Mouse (Mus musculus): Measurements from ENCODE around the gene Vars2. TPM values are rescaled to one million over a fixed set of nuclear protein-coding genes. Genes with fewer than 3 reads are reported as not detected.

Gene Vars2
- polyA plus RNA-seq, 1 experiment: 171 TPM

DNA sequence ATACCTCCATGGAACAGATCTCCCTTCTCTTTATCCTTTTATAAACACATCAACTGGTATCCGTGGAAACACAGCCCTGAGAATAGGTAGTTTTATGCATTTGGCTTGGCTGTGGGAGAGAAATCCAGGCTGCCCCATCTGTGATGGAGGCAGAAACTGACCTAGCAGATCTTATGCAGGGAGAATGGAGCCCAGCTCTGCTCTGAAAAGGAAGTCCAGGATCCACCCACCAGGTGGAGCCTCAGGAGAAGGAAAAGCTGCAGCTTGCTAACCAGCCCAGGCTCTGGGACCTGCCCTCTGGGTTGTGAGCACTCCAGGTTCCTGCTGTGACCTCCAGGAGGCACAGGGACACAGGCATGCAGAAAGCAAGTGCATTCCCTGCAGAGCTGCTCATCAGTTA, 33.4 kb downstream of the Vars2 start:
- Histone ChIP-seq H3K36me3 (ENCODE audit: control insufficient read depth, insufficient read depth, low read length) (no peaks in the 10 kb centered on the region), H3K27me3 (ENCODE audit: control insufficient read depth, insufficient read depth, low read length) (no peaks in the 10 kb centered on the region; the same call in 1 of the 2 replicates), H3K4me1 (replicated peaks; ENCODE audit: control insufficient read depth, insufficient read depth, low read length) (peaks cover 6% of the 10 kb centered on the region; the same call in 1 of the 2 replicates), H3K27ac (ENCODE audit: control insufficient read depth, insufficient read depth, low read length) (no peak overlapping the region), H3K4me3 (ENCODE audit: control insufficient read depth, insufficient read depth, low read length) (no peak overlapping the region)
- 0 out of 2 replicates have a peak, but pooled peaks have one; percentile 19 for TF ChIP-seq CTCF (IDR thresholded peaks at IDR 0.05; ENCODE audit: borderline replicate concordance, control insufficient read depth, extremely low read depth, insufficient read depth, low read length, poor library complexity)
- no peak for TF ChIP-seq POLR2A (IDR thresholded peaks at IDR 0.05; ENCODE audit: control insufficient read depth, extremely low read depth, insufficient read depth, low read length, poor library complexity)
- WGBS: 32% methylated on average over 1 of the region's 1 CpGs
- DNase-seq: no peak

DNA sequence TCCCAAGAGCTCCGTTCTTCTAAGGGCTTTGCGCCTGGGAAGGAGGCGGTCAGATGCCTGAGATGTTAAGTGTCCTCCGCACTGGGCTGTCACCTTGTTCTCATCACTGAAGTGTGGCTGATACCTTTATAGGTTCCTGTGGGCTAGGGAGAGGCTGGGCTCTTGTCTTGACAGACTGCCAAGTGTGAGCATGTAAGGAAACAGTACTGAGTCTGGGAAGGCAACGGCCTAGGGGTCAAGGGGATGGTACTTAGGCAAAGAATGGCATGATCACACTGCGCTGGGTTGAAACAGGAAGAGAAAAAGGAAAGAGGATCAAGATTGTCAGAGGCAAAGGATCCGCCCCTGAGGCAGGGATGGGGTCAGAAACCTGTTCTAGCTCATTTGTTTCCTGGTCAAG, 40.9 kb downstream of the Vars2 start, which contains the start of gene Gm9573:
TSS of gene Gm9573 (minus strand) at position 101 of the 400 bp plus-strand sequence.
- Histone ChIP-seq H3K36me3 (ENCODE audit: control insufficient read depth, insufficient read depth, low read length) (no peaks in the 10 kb centered on the region), H3K27me3 (ENCODE audit: control insufficient read depth, insufficient read depth, low read length) (no peaks in the 10 kb centered on the region), H3K27ac (ENCODE audit: control insufficient read depth, insufficient read depth, low read length) (no peak within 1 kb of the TSS), H3K4me3 (ENCODE audit: control insufficient read depth, insufficient read depth, low read length) (no peak within 1 kb of the TSS), H3K4me1 (replicated peaks; ENCODE audit: control insufficient read depth, insufficient read depth, low read length) (no peaks in the 10 kb centered on the region)
- DNase-seq: no peak
- WGBS: 81% methylated on average over 7 of the region's 7 CpGs
- TF ChIP-seq CTCF (IDR thresholded peaks at IDR 0.05; ENCODE audit: borderline replicate concordance, control insufficient read depth, extremely low read depth, insufficient read depth, low read length, poor library complexity) (no peak), POLR2A (IDR thresholded peaks at IDR 0.05; ENCODE audit: control insufficient read depth, extremely low read depth, insufficient read depth, low read length, poor library complexity) (no peak)

DNA sequence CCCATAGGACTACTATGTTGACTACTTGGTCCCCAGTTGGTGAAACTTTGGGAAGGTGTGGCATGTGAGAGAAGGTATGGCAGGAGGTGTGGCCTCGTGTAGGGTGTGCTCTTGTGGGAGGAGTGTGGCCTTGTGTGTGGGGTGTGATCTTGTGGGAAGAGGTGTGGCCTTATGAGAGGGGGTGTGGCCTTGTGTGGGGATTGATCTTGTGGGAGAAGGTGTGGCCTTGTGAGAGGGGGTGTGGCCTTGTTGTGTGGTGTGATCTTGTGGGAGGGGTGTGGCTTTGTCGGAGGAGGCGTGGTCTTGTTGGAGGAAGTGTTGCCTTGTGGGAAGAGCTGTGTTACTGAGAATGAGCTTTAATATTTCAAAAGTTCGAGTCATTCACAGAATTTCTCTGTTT, 50.3 kb downstream of the Vars2 start:
- no peaks in the 10 kb centered on the region for H3K27me3 ChIP-seq (ENCODE audit: control insufficient read depth, insufficient read depth, low read length)
- H3K4me3 ChIP-seq (ENCODE audit: control insufficient read depth, insufficient read depth, low read length): no peak overlapping the region
- no peaks in the 10 kb centered on the region for H3K36me3 ChIP-seq (ENCODE audit: control insufficient read depth, insufficient read depth, low read length)
- H3K27ac ChIP-seq (ENCODE audit: control insufficient read depth, insufficient read depth, low read length): no peak overlapping the region
- no peaks in the 10 kb centered on the region for H3K4me1 ChIP-seq (replicated peaks; ENCODE audit: control insufficient read depth, insufficient read depth, low read length)
- TF ChIP-seq POLR2A (IDR thresholded peaks at IDR 0.05; ENCODE audit: control insufficient read depth, extremely low read depth, insufficient read depth, low read length, poor library complexity): no peak
- no peak for TF ChIP-seq CTCF (IDR thresholded peaks at IDR 0.05; ENCODE audit: borderline replicate concordance, control insufficient read depth, extremely low read depth, insufficient read depth, low read length, poor library complexity)
- no peak for DNase-seq
- 65% methylated on average over 4 of the region's 4 CpGs for WGBS

Other genes starting within 250 kb of the Vars2 start
- 115 and 165 TPM in 2 replicates for gene H2-Q6, start 242.7 kb downstream of the Vars2 start, polyA plus RNA-seq (2012; rRNA removed)
- gene H2-Q7, start 228.4 kb downstream of the Vars2 start, polyA plus RNA-seq (2012; rRNA removed): 412 and 617 TPM in 2 replicates
- 15.3 and 18.6 TPM in 2 replicates for gene H2-Q10, start 197.5 kb downstream of the Vars2 start, polyA plus RNA-seq (2012; rRNA removed)
- gene Pou5f1, start 161.6 kb downstream of the Vars2 start, polyA plus RNA-seq (2012; rRNA removed): 0.50 and 0.71 TPM in 2 replicates
- 64.4 and 92.6 TPM in 2 replicates for gene Tcf19, start 150.8 kb downstream of the Vars2 start, polyA plus RNA-seq (2012; rRNA removed)
- gene Cchcr1, start 150.5 kb downstream of the Vars2 start, polyA plus RNA-seq (2012; rRNA removed): 19.3 and 19.5 TPM in 2 replicates
- gene Psors1c2, start 134.4 kb downstream of the Vars2 start, polyA plus RNA-seq (2012; rRNA removed): 10.2 and 11.2 TPM in 2 replicates
- 1.8 and 3.3 TPM in 2 replicates for gene Cdsn, start 115.5 kb downstream of the Vars2 start, polyA plus RNA-seq (2012; rRNA removed)
- 0.58 and 0.59 TPM in 2 replicates for gene 2300002M23Rik, start 100.1 kb downstream of the Vars2 start, polyA plus RNA-seq (2012; rRNA removed)
- gene Sfta2, start 66.0 kb downstream of the Vars2 start, polyA plus RNA-seq (2012; rRNA removed): 0.82 and 1.3 TPM in 2 replicates
- gene Gm9573, start 41.0 kb downstream of the Vars2 start, polyA plus RNA-seq (2012; rRNA removed): 0.09 and 0.23 TPM in 2 replicates
- 0.05 and 0.11 TPM in 2 replicates for gene Mucl3, start 23.9 kb downstream of the Vars2 start, polyA plus RNA-seq (2012; rRNA removed)
- gene Gtf2h4, start 6.1 kb upstream of the Vars2 start, polyA plus RNA-seq (2012; rRNA removed): 317 and 352 TPM in 2 replicates
- 33.6 and 43.6 TPM in 2 replicates for gene Ddr1, start 37.0 kb upstream of the Vars2 start, polyA plus RNA-seq (2012; rRNA removed)
- gene Ier3, start 154.1 kb upstream of the Vars2 start, polyA plus RNA-seq (2012; rRNA removed): 6.2 and 6.4 TPM in 2 replicates
- 62.4 and 70.4 TPM in 2 replicates for gene Flot1, start 155.6 kb upstream of the Vars2 start, polyA plus RNA-seq (2012; rRNA removed)
- gene Tubb5, start 170.7 kb upstream of the Vars2 start, polyA plus RNA-seq (2012; rRNA removed): 1,522 and 2,049 TPM in 2 replicates
- gene Mdc1, start 173.9 kb upstream of the Vars2 start, polyA plus RNA-seq (2012; rRNA removed): 17.4 and 22.4 TPM in 2 replicates
- 82.8 and 111 TPM in 2 replicates for gene Nrm, start 193.7 kb upstream of the Vars2 start, polyA plus RNA-seq (2012; rRNA removed)
- 174 and 176 TPM in 2 replicates for gene Ppp1r18, start 198.0 kb upstream of the Vars2 start, polyA plus RNA-seq (2012; rRNA removed)
- 174 and 182 TPM in 2 replicates for gene Dhx16, start 212.2 kb upstream of the Vars2 start, polyA plus RNA-seq (2012; rRNA removed)
- gene 2310061I04Rik, start 229.8 kb upstream of the Vars2 start, polyA plus RNA-seq (2012; rRNA removed): 73.4 and 86.8 TPM in 2 replicates
- 63.9 and 64.9 TPM in 2 replicates for gene Atat1, start 242.5 kb upstream of the Vars2 start, polyA plus RNA-seq (2012; rRNA removed)
- gene Mrps18b, start 248.8 kb upstream of the Vars2 start, polyA plus RNA-seq (2012; rRNA removed): 67.6 and 69.7 TPM in 2 replicates
- 63.0 and 65.6 TPM in 2 replicates for gene Ppp1r10, start 248.8 kb upstream of the Vars2 start, polyA plus RNA-seq (2012; rRNA removed)